Mouse (Mus musculus): Measurements from ENCODE around the gene Hoxa7.

GRCm38 (mm10) chr6:52167736-52168161 is 53.9 kb downstream of the Hoxa7 start:
- TF ChIP-seq CTCF (IDR thresholded peaks at IDR 0.05; ENCODE audit: extremely low read depth, insufficient read length, insufficient replicate concordance, low read depth, low read length) (no peak), POLR2A (IDR thresholded peaks at IDR 0.05; ENCODE audit: low read depth, low read length) (no peak)

Data from small intestine, adult 2 months (tissue).